29 mouse cellular contexts compared by ENCODE assay signal in the genomic region with DNA sequence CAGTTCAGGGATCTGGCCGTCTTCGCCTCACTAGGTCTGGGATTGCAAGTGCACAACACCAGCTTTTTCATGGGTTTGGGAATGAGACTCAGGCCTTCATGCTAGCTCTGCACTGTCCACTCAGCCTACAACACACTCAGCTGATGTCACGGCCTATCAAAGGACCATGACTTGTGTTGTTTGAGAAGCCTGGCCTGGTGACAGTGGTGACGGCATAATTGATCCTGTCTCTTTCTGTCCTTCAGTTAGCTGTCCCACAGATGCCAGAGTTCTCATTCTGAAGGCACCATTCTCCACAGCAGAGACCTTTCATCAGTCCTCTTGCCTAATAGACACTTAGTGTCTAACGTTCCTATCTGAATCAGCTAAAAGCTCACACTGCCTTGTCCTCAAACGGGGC. TPM values are rescaled to one million over a fixed set of nuclear protein-coding genes. Genes with fewer than 3 reads are reported as not detected.
DNase-seq lines count a peak whose midpoint lies in the region.
"Had no signal": no experiment of that assay in that cellular context is flagged by ENCODE, and none has a peak within 500 bp of the region (broad histone marks: within the 10 kb centered on the region; RNA-seq: fewer than 3 reads in every experiment).

No protein-coding gene starts in this region.

- intact Hi-C loops in heart, postnatal 25 days (cut with DNase I), result no loop called here

- peak; percentile 55 for DNase-seq in adrenal gland, adult 2 months
- DNase-seq in adrenal gland, postnatal 25 days, result no peak
- peak; percentile 48 for DNase-seq in heart, adult 11 months
- no peak for DNase-seq in heart, postnatal 25 days (ENCODE audit: low spot score)
- DNase-seq in layer of hippocampus, adult 9-11 months, result peak; percentile 76
- no peak for DNase-seq in layer of hippocampus, adult 18-20 months (ENCODE audit: low spot score in 2 of 2)
- DNase-seq in brain, adult 2 months (ENCODE audit: low read depth, low spot score), result peak; percentile 89
- DNase-seq in left cerebral cortex, adult 8-10 months (ENCODE audit: low spot score in 2 of 2), result no peak
- DNase-seq: cerebellum, adult 11 months; cerebellum, adult 2 months; cerebellum, adult 9-11 months; cerebellum, postnatal 25 days; forebrain, postnatal 0 days; gastrocnemius, postnatal 10 days; gastrocnemius, postnatal 36 days; heart, postnatal 36 days had no signal

RNA-seq across cellular contexts. Expression of a gene that starts 14.4 kb away (rescaled TPM):
- total RNA-seq in adrenal gland, adult 2 months (2021), result 10 to 100 TPM; 15.7 to 18.6 TPM
- 2.6 and 3.3 TPM in 2 replicates for polyA plus RNA-seq in adrenal gland, adult 2 months (2012; rRNA removed)
- total RNA-seq in adrenal gland, postnatal 25 days (2021), result 11.9 and 20.7 TPM in 2 replicates
- 10 to 100 TPM in 1 of 2 experiments, 1 to 10 TPM in 1; 8.2 to 10.1 TPM for total RNA-seq in heart, postnatal 25 days (2021)
- total RNA-seq in layer of hippocampus, adult 18-20 months (2021), result 10 to 100 TPM; 96.6 to 97.1 TPM
- total RNA-seq in left cerebral cortex, adult 8-10 months (2022), result 10 to 100 TPM; 72.6 to 93.3 (median 83.6) TPM

RNA-seq across cellular contexts. Expression of a gene that starts 19.7 kb away (rescaled TPM):
- under 1 TPM; 0.28 to 0.43 TPM for total RNA-seq in adrenal gland, adult 2 months (2021)
- 0.15 TPM in 1 of 2 replicates, not detected in the other for polyA plus RNA-seq in adrenal gland, adult 2 months (2012; rRNA removed)
- 0.64 TPM in 1 of 2 replicates, not detected in the other for total RNA-seq in adrenal gland, postnatal 25 days (2021)
- total RNA-seq in heart, postnatal 25 days (2021), result under 1 TPM; 0.14 to 0.18 TPM
- total RNA-seq in layer of hippocampus, adult 18-20 months (2021), result 1 to 10 TPM; 2.9 to 3.0 TPM
- total RNA-seq in left cerebral cortex, adult 8-10 months (2022), result 1 to 10 TPM; 5.1 to 6.3 (median 5.8) TPM
- polyA plus RNA-seq: activated CD4-positive, CD25-positive, alpha-beta regulatory T cell, adult 4 months had no signal

RNA-seq across cellular contexts. Expression of a gene that starts 28.1 kb away (rescaled TPM):
- 1 to 10 TPM; 3.9 to 6.0 TPM for total RNA-seq in adrenal gland, adult 2 months (2021)
- 4.6 and 5.6 TPM in 2 replicates for polyA plus RNA-seq in adrenal gland, adult 2 months (2012; rRNA removed)
- 4.9 and 5.0 TPM in 2 replicates for total RNA-seq in adrenal gland, postnatal 25 days (2021)
- total RNA-seq in heart, postnatal 25 days (2021), result 1 to 10 TPM; 2.2 to 2.4 TPM
- 1 to 10 TPM; 5.2 to 5.5 TPM for total RNA-seq in layer of hippocampus, adult 18-20 months (2021)
- 1 to 10 TPM; 4.1 to 4.9 (median 4.1) TPM for total RNA-seq in left cerebral cortex, adult 8-10 months (2022)

RNA-seq across cellular contexts. Expression of a gene that starts 59.5 kb away (rescaled TPM):
- under 1 TPM; 0.23 to 0.35 TPM for total RNA-seq in adrenal gland, adult 2 months (2021)
- polyA plus RNA-seq in adrenal gland, adult 2 months (2012; rRNA removed), result 0.19 and 0.52 TPM in 2 replicates
- total RNA-seq in adrenal gland, postnatal 25 days (2021), result 0.33 TPM in 1 of 2 replicates, not detected in the other
- not detected for total RNA-seq in heart, postnatal 25 days (2021)
- 1 to 10 TPM; 6.0 to 6.5 TPM for total RNA-seq in layer of hippocampus, adult 18-20 months (2021)
- total RNA-seq in left cerebral cortex, adult 8-10 months (2022), result 1 to 10 TPM; 2.4 to 3.7 (median 3.5) TPM
- total RNA-seq: common myeloid progenitor, adult 5-6 weeks; ES-E14; gastrocnemius, adult 18-20 months; gastrocnemius, postnatal 36 days; granulocyte monocyte progenitor cell, adult 5-6 weeks; heart, adult 8-10 months; heart, postnatal 36 days had no signal
- polyA plus RNA-seq: activated CD4-positive, CD25-positive, alpha-beta regulatory T cell, adult 4 months; embryonic facial prominence, embryonic 12.5 days; forebrain, embryonic 11.5 days; forebrain, embryonic 14.5 days; heart, embryonic 11.5 days; heart, embryonic 14.5 days; heart, postnatal 0 days; hindbrain, embryonic 13.5 days had no signal

Comparison
In these comparisons a context has a peak if more than half of its experiments do, and no peak if none do; other contexts are left out.
1. DNase-seq: peak in adrenal gland, adult 2 months (single experiment), heart, adult 11 months (single experiment), layer of hippocampus, adult 9-11 months (single experiment) and brain, adult 2 months (single experiment); none in adrenal gland, postnatal 25 days (single experiment), heart, postnatal 25 days (single experiment), layer of hippocampus, adult 18-20 months (0 of 2) and left cerebral cortex, adult 8-10 months (0 of 2).